Mouse (Mus musculus) heart, postnatal 0 days (tissue): ENCODE data around the gene Armh3.

Experiments used
- CTCF ChIP-seq: IDR thresholded peaks from 2 replicates; pipeline ENCODE4 v1.5.1; 2016; ENCODE audit warnings: antibody characterized with exemption, control low read depth, low read depth
- EP300 ChIP-seq: IDR thresholded peaks from 2 replicates; pipeline ENCODE4 v1.6.1; 2016; ENCODE audit warnings: antibody characterized with exemption, low read depth

DNA sequence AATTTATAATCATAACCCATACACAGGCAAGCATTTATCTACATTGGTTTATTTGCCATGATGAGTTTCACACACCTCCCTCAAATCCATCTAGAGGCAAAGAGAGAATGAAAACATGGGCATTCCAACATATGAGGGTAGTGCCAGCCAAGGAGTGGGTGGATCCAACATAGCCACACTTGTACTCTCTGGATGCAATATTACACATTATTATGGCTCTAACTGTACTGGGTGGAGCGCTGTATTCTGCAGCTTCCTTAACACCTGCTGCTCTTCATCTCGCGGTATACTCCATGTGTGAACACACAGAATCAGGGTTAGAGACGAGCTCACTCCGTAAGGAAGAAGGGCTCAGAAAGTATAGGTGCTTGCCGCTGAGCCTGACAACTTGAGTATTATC lies 79.9 kb downstream of the Armh3 start:
- TF ChIP-seq CTCF (no peak), EP300 (no peak)
